Mouse (Mus musculus) lung, adult 2 months (tissue): ENCODE data around the gene Gm28035. TPM values are rescaled to one million over a fixed set of nuclear protein-coding genes. Genes with fewer than 3 reads are reported as not detected.
A peak's percentile ranks its signal among the peaks of the same experiment; 100 is the strongest.

Source experiments
- DNase-seq: peaks from one replicate; pipeline ENCODE4 v3.0.0; 2022
- H3K4me1 ChIP-seq: fragments of 200-500 bp; 2 replicates; pipeline ENCODE4 v1.6.1; 2011; ENCODE audit warnings: low read length; ENCODE audit not compliant: control insufficient read depth, insufficient read depth
- H3K4me3 ChIP-seq: fragments of 200-500 bp; replicated peaks from 2 replicates; pipeline ENCODE3; 2011; ENCODE audit warnings: low read depth, mild to moderate bottlenecking, control low read depth, low read length; ENCODE audit errors: extremely low read depth
- CTCF ChIP-seq: fragments of 200-500 bp; IDR thresholded peaks from 2 replicates; pipeline ENCODE4 v1.5.1; 2011; ENCODE audit warnings: mild to moderate bottlenecking, low read length, control low read depth; ENCODE audit not compliant: insufficient read depth
- POLR2A ChIP-seq: fragments of 200-500 bp; IDR thresholded peaks from 2 replicates; pipeline ENCODE4 v1.6.1; 2011; ENCODE audit warnings: low read depth, mild to moderate bottlenecking, control low read depth, low read length, borderline replicate concordance; ENCODE audit errors: extremely low read depth
- WGBS: fragments of 180-500 bp; shearing (Covaris S2); methylation state at CpG from one replicate; pipeline ENCODE4 v1.1.7; 2018; 5-methylcytosine and 5-hydroxymethylcytosine counted together
- polyA plus RNA-seq: library from polyadenylated mRNA; depleted of rRNA; stranded (reverse); fragments of >200 nt; gene quantifications from 2 replicates; pipeline ENCODE4 v1.2.3, GENCODE M21; 2012

Gm28035 gene
- polyA plus RNA-seq, 1 experiment: 11.6 TPM

- WGBS: 9% methylated on average over 38 of the region's 38 CpGs
- Histone ChIP-seq H3K4me1 (peaks cover 11% of the 10 kb centered on the region), H3K4me3 (peak overlapping the region; percentile 75)
- TF ChIP-seq CTCF (no peak), POLR2A (no peak)
- DNase-seq: peak; percentile 22
These were observed 45.2 kb downstream of the Gm28035 start for GRCm38 (mm10) chr2:30285416-30286181.

GRCm38 (mm10) chr2:30286192-30287026 is 46.0 kb downstream of the Gm28035 start, which contains the start of the genes Dolk and Nup188:
Dolk (minus strand) TSS chr2:30286334.
Nup188 (plus strand) TSS chr2:30286397.
- H3K4me3 ChIP-seq: peak within 1 kb of the TSS; percentile 75
- TF ChIP-seq POLR2A: peak; percentile 95
- no peak for TF ChIP-seq CTCF
- WGBS: under 1% methylated on average over 68 of the region's 68 CpGs
- peak; percentile 97 for DNase-seq
- peaks cover 11% of the 10 kb centered on the region for H3K4me1 ChIP-seq

GRCm38 (mm10) chr2:30287027-30287373 is 46.6 kb downstream of the Gm28035 start:
- TF ChIP-seq CTCF: no peak
- no peak for TF ChIP-seq POLR2A
- DNase-seq: no peak
- under 1% methylated on average over 10 of the region's 10 CpGs for WGBS
- peak overlapping the region; percentile 75 for H3K4me3 ChIP-seq
- H3K4me1 ChIP-seq: peaks cover 11% of the 10 kb centered on the region

GRCm38 (mm10) chr2:30299525-30299924 is 59.2 kb downstream of the Gm28035 start:
- Histone ChIP-seq H3K4me3 (no peak overlapping the region), H3K4me1 (no peaks in the 10 kb centered on the region)
- TF ChIP-seq POLR2A: no peak
- TF ChIP-seq CTCF: no peak
- no peak for DNase-seq
- 74% methylated on average over 3 of the region's 3 CpGs for WGBS

GRCm38 (mm10) chr2:30299966-30300365 is 59.6 kb downstream of the Gm28035 start:
- WGBS: 85% methylated on average over 5 of the region's 5 CpGs
- no peak for DNase-seq
- no peaks in the 10 kb centered on the region for H3K4me1 ChIP-seq
- no peak for TF ChIP-seq POLR2A
- no peak for TF ChIP-seq CTCF
- no peak overlapping the region for H3K4me3 ChIP-seq

- DNase-seq: no peak
- 82% methylated on average over 7 of the region's 7 CpGs for WGBS
- Histone ChIP-seq H3K4me1 (no peaks in the 10 kb centered on the region), H3K4me3 (no peak overlapping the region)
- no peak for TF ChIP-seq CTCF
- no peak for TF ChIP-seq POLR2A
These were observed 65.7 kb downstream of the Gm28035 start for GRCm38 (mm10) chr2:30306087-30306486.

GRCm38 (mm10) chr2:30309351-30309750 is 69.0 kb downstream of the Gm28035 start:
- WGBS: 80% methylated on average over 3 of the region's 3 CpGs
- DNase-seq: no peak
- H3K4me3 ChIP-seq: no peak overlapping the region
- no peak for TF ChIP-seq POLR2A
- TF ChIP-seq CTCF: no peak
- no peaks in the 10 kb centered on the region for H3K4me1 ChIP-seq

- DNase-seq: no peak
These were observed 71.1 kb downstream of the Gm28035 start for GRCm38 (mm10) chr2:30311481-30311880.

GRCm38 (mm10) chr2:30316136-30316535 is 75.8 kb downstream of the Gm28035 start:
- no peak for TF ChIP-seq POLR2A
- TF ChIP-seq CTCF: 0 out of 2 replicates have a peak, but pooled peaks have one; percentile 1
- WGBS: 92% methylated on average over 4 of the region's 4 CpGs
- H3K4me1 ChIP-seq: no peaks in the 10 kb centered on the region
- no peak overlapping the region for H3K4me3 ChIP-seq
- no peak for DNase-seq

More at GRCm38 (mm10) chr2:30311481-30311880, 71.1 kb downstream of the Gm28035 start:
- Histone ChIP-seq H3K4me3 (no peak overlapping the region), H3K4me1 (no peaks in the 10 kb centered on the region)
- no peak for TF ChIP-seq POLR2A
- no peak for TF ChIP-seq CTCF
- WGBS: 85% methylated on average over 2 of the region's 2 CpGs
